Mouse (Mus musculus) adrenal gland, adult 8-10 months (tissue): ENCODE results near the gene Asap2. TPM values are rescaled to one million over a fixed set of nuclear protein-coding genes. Genes with fewer than 3 reads are reported as not detected.

Experiments used
- DNase-seq: peaks from one replicate; pipeline ENCODE4 v3.0.0; 2022
- total RNA-seq, 4 experiments: library from RNA; stranded (reverse); gene quantifications; 2 replicates each; pipeline ENCODE4 v1.2.4; 2022

Gene Asap2
- total RNA-seq, 4 experiments from 2014 or later = 12.9 to 15.5 (median 14.3) TPM

- no peak for DNase-seq
Observed at GRCm38 (mm10) chr12:21212876-21213275, 222.6 kb downstream of the Asap2 start.

DNA sequence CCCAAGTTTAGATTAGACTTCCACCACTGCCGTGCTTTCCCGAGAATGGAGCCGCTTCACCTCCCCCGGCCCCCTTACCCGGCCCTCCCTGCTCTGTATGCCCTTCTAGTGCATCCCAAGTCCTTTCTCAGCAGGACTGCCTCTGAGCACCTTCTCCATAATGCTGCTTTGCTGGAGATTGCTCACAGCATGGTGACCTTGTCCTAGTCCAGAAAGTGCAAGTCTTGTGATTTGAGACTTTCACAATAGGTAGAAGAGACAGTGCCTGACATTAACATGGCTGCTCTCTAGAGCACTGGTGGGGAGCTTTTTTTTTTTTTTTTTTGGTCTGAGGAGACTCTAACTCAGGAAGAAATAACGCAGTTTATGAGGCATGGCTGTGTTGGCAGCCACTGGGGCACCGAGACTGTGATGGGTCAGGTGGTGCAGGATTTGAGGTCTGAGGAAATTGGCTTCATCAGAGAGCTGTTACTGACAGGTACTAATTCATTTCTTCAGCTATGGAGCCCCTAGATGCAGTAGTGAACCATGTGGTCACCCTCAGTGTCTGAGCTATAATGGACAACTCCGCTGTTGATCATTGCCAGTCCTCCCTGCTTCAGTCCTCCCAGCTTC lies 224.4 kb downstream of the Asap2 start:
- DNase-seq = peak; percentile 27

DNA sequence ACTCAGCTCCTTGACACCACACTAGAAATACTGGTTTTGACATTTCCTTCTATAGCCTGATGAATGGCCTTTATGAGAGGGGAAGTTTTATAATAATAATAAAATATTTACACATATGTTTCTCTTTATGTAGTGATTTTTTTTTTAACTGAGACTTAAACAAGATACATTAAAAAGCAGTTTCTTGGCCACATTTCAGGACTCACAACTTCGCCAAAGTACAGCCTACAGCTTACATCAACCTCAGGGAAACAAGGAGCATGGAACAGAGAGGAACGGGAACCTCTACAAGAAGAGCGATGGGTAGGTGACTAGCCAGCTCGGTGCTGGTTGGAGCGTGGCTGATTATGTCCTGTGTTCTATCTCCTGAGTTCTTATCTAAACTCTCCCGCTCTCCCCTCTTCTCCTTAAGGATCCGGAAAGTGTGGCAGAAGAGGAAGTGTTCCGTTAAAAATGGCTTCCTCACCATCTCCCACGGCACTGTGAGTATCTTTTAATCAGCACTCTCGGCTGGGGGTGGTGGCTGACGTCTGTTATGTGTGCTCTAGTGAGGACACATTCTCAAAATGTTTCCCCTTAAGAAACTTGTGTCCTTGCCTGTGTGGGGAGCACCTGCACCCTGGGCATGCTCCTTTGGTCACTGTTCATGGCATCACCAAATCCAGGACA lies 227.7 kb downstream of the Asap2 start:
- DNase-seq = no peak

GRCm38 (mm10) chr12:21220596-21220995 lies 230.3 kb downstream of the Asap2 start:
- DNase-seq = no peak

GRCm38 (mm10) chr12:21223923-21224322 lies 233.7 kb downstream of the Asap2 start:
- no peak for DNase-seq

DNA sequence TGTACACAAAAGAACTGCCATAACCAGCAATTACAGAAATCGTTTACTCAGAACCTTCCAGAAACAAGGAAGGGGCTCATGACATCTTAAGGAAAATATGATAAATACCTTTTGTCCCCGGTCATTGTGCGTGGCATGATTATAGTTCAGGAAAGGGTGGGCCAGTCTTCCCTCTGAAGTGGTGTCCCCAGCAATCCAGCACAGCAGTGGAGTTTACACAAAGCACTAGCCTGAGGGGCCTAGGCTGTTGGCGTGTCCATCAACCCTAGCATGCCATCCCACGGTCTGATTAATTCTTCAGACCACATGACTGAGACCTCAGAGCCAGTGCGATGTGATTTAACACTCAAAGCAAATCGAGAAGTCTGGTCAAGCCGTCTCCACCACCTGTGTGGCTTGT lies 235.1 kb downstream of the Asap2 start:
- no peak for DNase-seq

DNA sequence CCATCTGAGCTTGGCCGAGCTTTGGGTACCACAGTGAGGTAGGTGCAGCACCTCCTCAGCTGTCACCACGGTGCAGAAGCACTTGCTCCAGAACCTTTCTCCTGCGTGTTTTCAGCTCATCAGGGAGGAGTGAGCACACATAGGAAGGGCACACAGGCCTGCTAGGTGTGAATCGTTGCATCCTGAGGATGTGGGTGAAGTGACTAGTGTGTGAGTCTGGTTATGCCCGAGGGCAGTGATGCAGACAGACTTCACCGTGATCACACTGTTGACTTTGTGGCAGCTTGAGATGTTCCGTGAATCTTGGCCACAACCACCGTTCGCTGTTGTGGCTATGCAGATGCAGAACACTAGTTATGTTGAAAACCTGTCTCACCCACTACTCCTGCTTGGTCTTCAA lies 236.1 kb downstream of the Asap2 start:
- no peak for DNase-seq

DNA sequence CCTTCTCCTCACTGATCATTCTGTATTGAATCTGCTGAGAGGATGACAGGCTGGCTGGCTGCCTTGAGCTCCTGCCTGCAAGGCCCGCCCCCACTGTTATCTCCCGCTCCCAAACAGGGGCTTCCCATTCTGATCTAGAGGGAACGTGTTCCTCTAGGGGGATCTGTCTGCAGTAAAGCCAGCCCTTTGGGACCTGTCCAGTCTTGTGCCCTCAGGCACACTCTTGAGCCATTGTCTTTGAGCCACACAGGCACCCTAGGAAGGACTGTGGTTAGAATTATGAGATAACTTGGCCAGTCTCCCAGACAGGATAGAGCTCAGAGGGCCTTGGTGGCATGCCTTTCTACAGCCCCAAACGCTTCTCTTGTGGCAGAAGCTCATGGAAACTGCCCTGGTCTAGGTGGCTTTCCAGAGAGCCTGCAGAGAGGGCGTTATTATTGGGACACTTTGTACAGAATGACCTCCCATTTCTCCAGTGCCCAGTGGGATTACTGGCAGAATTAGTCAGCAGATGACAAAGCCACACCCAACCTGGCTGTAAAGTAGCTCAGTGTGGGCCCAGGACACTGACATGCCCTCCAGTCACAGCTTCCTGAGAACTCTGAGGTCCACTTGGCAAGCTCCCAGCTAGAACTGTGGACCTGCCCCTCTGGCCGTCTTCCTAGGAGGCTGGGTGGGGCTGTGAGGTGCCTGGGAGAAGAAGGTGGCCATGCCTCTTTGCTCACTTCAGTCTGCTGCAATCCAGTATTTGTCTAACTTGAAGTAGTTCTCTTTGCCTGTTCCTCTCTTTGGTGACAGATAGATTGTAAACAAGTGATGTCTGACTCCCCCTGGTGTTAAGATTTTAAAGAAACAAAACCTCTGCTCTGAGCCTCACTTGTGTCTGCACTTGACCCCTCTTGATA lies 237.1 kb downstream of the Asap2 start:
- DNase-seq = peak; percentile 77

GRCm38 (mm10) chr12:21228650-21229049 lies 238.4 kb downstream of the Asap2 start:
- DNase-seq = no peak

GRCm38 (mm10) chr12:21229076-21229918 lies 239.0 kb downstream of the Asap2 start:
- no peak for DNase-seq

- DNase-seq = no peak
Observed at GRCm38 (mm10) chr12:21233727-21234126, 243.5 kb downstream of the Asap2 start.

GRCm38 (mm10) chr12:21234560-21234959 lies 244.3 kb downstream of the Asap2 start:
- no peak for DNase-seq

DNA sequence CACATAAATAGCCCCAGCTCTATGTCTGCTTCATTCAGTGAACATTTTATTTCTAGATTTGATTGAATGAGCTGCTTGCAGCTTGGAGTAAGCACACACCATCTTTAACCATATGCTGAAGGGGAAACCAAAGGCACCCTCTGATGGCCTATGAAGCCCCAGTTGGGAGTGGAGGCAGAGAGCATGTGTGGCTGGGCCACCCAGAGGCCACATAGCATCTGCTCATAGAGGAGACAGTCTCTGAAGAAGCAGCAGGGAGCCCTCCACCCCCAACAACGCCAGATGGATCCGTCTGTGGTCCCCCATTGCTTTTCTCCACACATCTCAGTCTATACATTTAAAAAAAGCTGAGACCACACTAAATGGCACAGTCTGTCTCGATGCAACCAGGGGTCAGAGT lies 251.7 kb downstream of the Asap2 start:
- DNase-seq = no peak

- no peak for DNase-seq
Observed at GRCm38 (mm10) chr12:21244375-21244960, 254.2 kb downstream of the Asap2 start.

DNA sequence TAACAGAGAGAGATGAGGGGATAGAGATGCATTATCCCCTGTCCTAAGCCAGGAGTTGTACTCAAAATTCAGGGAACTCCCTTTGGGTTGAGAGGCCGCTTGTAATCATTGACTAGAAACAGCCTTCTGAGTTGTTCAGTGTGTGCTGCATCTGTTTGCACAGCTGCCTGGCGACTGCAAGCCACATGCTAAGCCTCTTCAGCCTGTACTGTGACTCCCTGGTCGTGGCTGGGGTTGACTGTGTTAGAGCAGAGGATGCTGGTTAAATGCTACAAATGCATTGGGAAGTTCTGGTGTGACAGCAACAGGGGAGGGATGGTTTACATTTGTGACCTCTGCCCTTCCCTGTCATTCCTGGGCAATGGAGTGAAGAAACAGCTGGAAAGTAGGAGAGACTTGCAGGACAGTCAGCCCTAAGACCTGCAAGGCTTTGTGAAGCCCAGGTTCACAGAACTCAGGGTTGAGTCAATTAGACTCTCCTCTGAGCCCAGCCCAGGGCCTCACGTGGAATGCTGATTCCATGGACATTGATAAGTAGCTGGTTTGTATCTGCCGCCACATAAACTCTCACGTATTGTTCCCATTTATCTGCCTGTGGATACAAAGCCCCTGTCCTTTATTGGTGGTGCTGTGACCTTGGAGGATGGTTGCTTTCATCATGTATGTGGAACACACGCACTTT lies 257.6 kb downstream of the Asap2 start:
- no peak for DNase-seq

GRCm38 (mm10) chr12:21260494-21261256 lies 270.4 kb downstream of the Asap2 start:
- no peak for DNase-seq

DNA sequence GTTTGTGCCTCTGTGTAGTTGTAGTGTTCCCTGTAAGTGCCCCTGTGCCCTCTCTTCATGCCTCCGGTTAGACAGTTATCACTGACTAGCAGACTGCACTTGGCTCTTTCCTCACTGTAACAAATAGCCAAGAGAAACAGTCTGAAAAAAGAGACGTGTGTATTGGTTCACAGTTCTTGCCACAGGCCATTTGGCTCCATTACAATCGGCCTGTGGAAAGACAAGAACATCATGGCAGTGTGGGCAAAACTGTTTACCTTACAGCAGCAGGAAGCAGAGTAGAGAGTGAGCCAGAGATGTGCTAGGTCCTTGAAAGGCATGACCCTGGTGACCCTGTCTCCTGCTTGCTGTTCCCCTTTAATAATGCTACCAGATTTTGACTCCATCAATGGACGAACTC lies 271.3 kb downstream of the Asap2 start:
- no peak for DNase-seq

- no peak for DNase-seq
Observed at GRCm38 (mm10) chr12:21263256-21263655, 273.0 kb downstream of the Asap2 start.

DNA sequence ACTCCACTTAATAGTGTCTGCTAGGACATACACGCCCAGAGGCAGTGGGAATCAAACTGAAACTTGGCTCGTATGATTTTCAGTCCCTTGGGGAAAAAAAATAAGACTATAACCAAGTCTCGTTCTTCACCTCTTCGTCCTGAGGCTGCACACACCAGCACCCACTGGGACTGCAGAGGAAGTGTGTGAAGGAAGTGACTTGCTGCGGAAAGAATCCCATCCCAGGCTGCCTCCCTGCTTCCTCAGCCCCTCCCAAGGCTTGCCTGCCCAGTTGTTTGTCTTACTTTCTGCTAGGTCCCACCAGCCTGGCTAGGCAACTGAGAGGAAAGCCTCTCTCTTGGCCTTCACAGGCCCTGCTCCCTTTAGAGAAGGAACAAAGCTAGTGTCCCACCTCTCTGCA lies 274.0 kb downstream of the Asap2 start:
- peak; percentile 36 for DNase-seq

DNA sequence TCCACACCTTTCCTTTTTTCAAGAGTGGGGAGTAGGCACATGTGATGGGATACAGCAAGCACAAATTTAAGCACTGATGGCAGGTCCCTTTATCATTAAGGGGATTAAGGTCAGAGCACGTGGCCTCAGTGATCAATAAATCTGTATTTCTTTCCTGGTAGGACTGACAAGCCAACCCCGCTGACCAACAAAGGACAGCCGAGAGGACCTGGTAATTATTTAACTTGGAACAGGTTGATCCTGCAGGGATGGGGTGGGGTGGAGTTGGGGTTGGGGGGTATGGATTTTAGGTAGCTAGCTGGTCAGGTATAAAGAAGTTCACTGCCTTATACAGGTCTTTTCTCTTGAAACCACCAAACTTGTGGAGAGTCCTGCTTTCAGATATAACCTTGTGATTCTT lies 274.7 kb downstream of the Asap2 start:
- no peak for DNase-seq

GRCm38 (mm10) chr12:21265501-21265900 lies 275.2 kb downstream of the Asap2 start:
- DNase-seq = no peak
